Mouse (Mus musculus) kidney, postnatal 14 days (tissue): Measurements from ENCODE around the gene Cd244a.

Experiments
- DNase-seq: peaks from one replicate; pipeline ENCODE4 v3.0.0; 2022; ENCODE audit warnings: mixed read lengths

Cd244a gene

DNA sequence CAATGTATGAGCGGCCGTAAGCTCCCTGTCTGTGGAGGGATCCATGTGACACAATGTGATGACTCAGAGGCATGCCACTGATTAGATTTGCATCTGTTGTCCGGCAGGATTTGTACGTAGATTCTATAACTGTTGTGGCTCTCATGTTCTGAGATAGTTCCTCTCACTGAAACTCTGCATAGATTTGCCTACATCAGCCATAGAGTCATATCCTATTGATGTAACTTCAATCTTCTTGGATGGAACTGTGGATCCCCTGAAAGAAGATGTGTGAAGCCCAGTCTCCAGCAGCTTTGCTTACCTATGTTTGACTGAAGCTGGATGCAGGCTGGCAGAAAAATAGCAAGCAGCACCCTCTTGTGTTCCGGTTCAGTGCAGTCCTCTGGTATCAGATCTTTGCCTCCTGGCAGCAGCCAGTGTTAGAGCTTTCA is 99.6 kb downstream of the Cd244a start:
- peak; percentile 3 for DNase-seq
